12 mouse cellular contexts compared by ENCODE assay signal in genomic region chr17:45879478-45880250, GRCm38 (mm10).
A peak's percentile ranks its signal among the peaks of the same experiment; 100 is the strongest.
DNase-seq lines count a peak whose midpoint lies in the region; ATAC-seq and TF ChIP-seq lines count a peak whose summit lies in the region.
"Had no signal": no experiment of that assay in that cellular context is flagged by ENCODE, and none has a peak within 500 bp of the region (broad histone marks: within the 10 kb centered on the region; RNA-seq: fewer than 3 reads in every experiment).

No protein-coding gene starts in this region.

- TF ChIP-seq EP300 in stomach, postnatal 0 days (optimal IDR thresholded peaks at IDR 0.05): no peak

- peaks cover 21% of the 10 kb centered on the region for H3K4me1 ChIP-seq in limb, embryonic 12.5 days (replicated peaks)
- H3K4me1 ChIP-seq in limb, embryonic 10.5 days: peaks cover 44% of the 10 kb centered on the region
- no peaks in the 10 kb centered on the region for H3K4me1 ChIP-seq in stomach, embryonic 14.5 days (ENCODE audit: control insufficient read depth, insufficient read depth, low read length)
- H3K4me1 ChIP-seq in stomach, postnatal 0 days (replicated peaks; ENCODE audit: control insufficient read depth, insufficient read depth): no peaks in the 10 kb centered on the region
- H3K4me1 ChIP-seq in liver, embryonic 12.5 days: no peaks in the 10 kb centered on the region
- H3K4me1 ChIP-seq: liver, embryonic 13.5 days had no signal

- no peaks in the 10 kb centered on the region for H3K36me3 ChIP-seq in limb, embryonic 12.5 days
- no peaks in the 10 kb centered on the region for H3K36me3 ChIP-seq in limb, embryonic 10.5 days
- H3K36me3 ChIP-seq in stomach, embryonic 14.5 days (ENCODE audit: control insufficient read depth, insufficient read depth, low read length): no peaks in the 10 kb centered on the region
- no peaks in the 10 kb centered on the region for H3K36me3 ChIP-seq in stomach, postnatal 0 days (ENCODE audit: control insufficient read depth, insufficient read depth, low read length)
- no peaks in the 10 kb centered on the region for H3K36me3 ChIP-seq in liver, embryonic 12.5 days
- H3K36me3 ChIP-seq: liver, embryonic 13.5 days; neural tube, embryonic 13.5 days had no signal

- 51% methylated on average over 6 of the region's 6 CpGs for WGBS in limb, embryonic 12.5 days
- WGBS in limb, embryonic 10.5 days: 61% methylated on average over 6 of the region's 6 CpGs
- WGBS in stomach, embryonic 14.5 days: 67% methylated on average over 6 of the region's 6 CpGs
- 70% methylated on average over 6 of the region's 6 CpGs for WGBS in stomach, postnatal 0 days
- WGBS in liver, embryonic 12.5 days (ENCODE audit: insufficient replicate concordance): 64% methylated on average over 6 of the region's 6 CpGs

- no peak; the same call in 1 of the 2 replicates for ATAC-seq in limb, embryonic 12.5 days (ENCODE audit: insufficient number of reproducible peaks, insufficient read depth, low FRiP score, low TSS enrichment, low read depth)
- 0 out of 2 replicates have a peak, but pooled peaks have one; percentile 17 for ATAC-seq in stomach, embryonic 14.5 days (ENCODE audit: insufficient number of reproducible peaks, insufficient read depth, low FRiP score, low read depth)
- ATAC-seq in stomach, postnatal 0 days (ENCODE audit: low FRiP score, low TSS enrichment): no peak
- no peak for ATAC-seq in liver, embryonic 12.5 days

- peaks cover under 1% of the 10 kb centered on the region for H3K27me3 ChIP-seq in limb, embryonic 12.5 days
- peaks cover 34% of the 10 kb centered on the region for H3K27me3 ChIP-seq in limb, embryonic 10.5 days (ENCODE audit: low read depth, poor library complexity, severe bottlenecking)
- H3K27me3 ChIP-seq in stomach, embryonic 14.5 days (ENCODE audit: control insufficient read depth, insufficient read depth, low read length): no peaks in the 10 kb centered on the region
- H3K27me3 ChIP-seq in stomach, postnatal 0 days (ENCODE audit: control insufficient read depth, insufficient read depth, low read length): no peaks in the 10 kb centered on the region
- peaks cover 27% of the 10 kb centered on the region for H3K27me3 ChIP-seq in liver, embryonic 12.5 days (replicated peaks)

- TF ChIP-seq CTCF in stomach, postnatal 0 days (IDR thresholded peaks at IDR 0.05; ENCODE audit: low read depth): no peak

- no peak overlapping the region for H3K4me3 ChIP-seq in limb, embryonic 12.5 days (replicated peaks)
- no peak overlapping the region for H3K4me3 ChIP-seq in limb, embryonic 10.5 days
- no peak overlapping the region for H3K4me3 ChIP-seq in stomach, embryonic 14.5 days (ENCODE audit: low read depth, low read length)
- H3K4me3 ChIP-seq in stomach, postnatal 0 days (ENCODE audit: low read depth, low read length): no peak overlapping the region
- no peak overlapping the region for H3K4me3 ChIP-seq in liver, embryonic 12.5 days
- H3K4me3 ChIP-seq: liver, embryonic 13.5 days; neural tube, embryonic 13.5 days had no signal

- H3K4me2 ChIP-seq in limb, embryonic 12.5 days: no peak overlapping the region; the same call in 1 of the 2 replicates
- H3K4me2 ChIP-seq in stomach, embryonic 14.5 days (replicated peaks; ENCODE audit: low read depth, low read length): no peak overlapping the region
- H3K4me2 ChIP-seq in stomach, postnatal 0 days (replicated peaks; ENCODE audit: low read depth): no peak overlapping the region
- no peak overlapping the region for H3K4me2 ChIP-seq in liver, embryonic 12.5 days
- H3K4me2 ChIP-seq: liver, embryonic 13.5 days; neural tube, embryonic 13.5 days had no signal

- H3K27ac ChIP-seq in limb, embryonic 12.5 days: peak overlapping the region; percentile 62; the same call in 1 of the 2 replicates
- H3K27ac ChIP-seq in limb, embryonic 10.5 days: no peak overlapping the region
- H3K27ac ChIP-seq in stomach, embryonic 14.5 days (ENCODE audit: low read length): no peak overlapping the region
- H3K27ac ChIP-seq in stomach, postnatal 0 days (replicated peaks): no peak overlapping the region
- H3K27ac ChIP-seq in liver, embryonic 12.5 days: no peak overlapping the region
- H3K27ac ChIP-seq: liver, embryonic 13.5 days; neural tube, embryonic 13.5 days had no signal

- H3K9me3 ChIP-seq in limb, embryonic 12.5 days: peaks cover 5% of the 10 kb centered on the region; the same call in 1 of the 2 replicates
- H3K9me3 ChIP-seq in limb, embryonic 10.5 days (replicated peaks): 0 out of 2 replicates have a peak, but pooled peaks cover 2% of the 10 kb centered on the region
- H3K9me3 ChIP-seq in stomach, embryonic 14.5 days (ENCODE audit: control insufficient read depth, low read depth, low read length): peaks cover 3% of the 10 kb centered on the region; the same call in 1 of the 2 replicates
- H3K9me3 ChIP-seq in stomach, postnatal 0 days (ENCODE audit: control insufficient read depth, low read length): no peaks in the 10 kb centered on the region
- H3K9me3 ChIP-seq in liver, embryonic 12.5 days (replicated peaks): peaks cover 4% of the 10 kb centered on the region; the same call in 1 of the 2 replicates
- H3K9me3 ChIP-seq: neural tube, embryonic 13.5 days had no signal

- peak; percentile 74 for DNase-seq in adrenal gland, postnatal 14 days
- no peak for DNase-seq in adrenal gland, postnatal 4 days (ENCODE audit: low spot score in 2 of 2)
- no peak for DNase-seq in limb, embryonic 10.5 days (ENCODE audit: low spot score)
- no peak for DNase-seq in stomach, postnatal 0 days (ENCODE audit: low spot score)
- DNase-seq in cerebellum, postnatal 14 days: no peak
- DNase-seq: cerebellum, adult 11 months; liver, embryonic 13.5 days; thymus, postnatal 14 days had no signal

- H3K9ac ChIP-seq in limb, embryonic 12.5 days (replicated peaks): no peak overlapping the region
- H3K9ac ChIP-seq in stomach, embryonic 14.5 days (replicated peaks; ENCODE audit: low read depth, low read length): no peak overlapping the region
- H3K9ac ChIP-seq in stomach, postnatal 0 days (ENCODE audit: low read length): no peak overlapping the region
- H3K9ac ChIP-seq in liver, embryonic 12.5 days: no peak overlapping the region
- H3K9ac ChIP-seq: liver, embryonic 13.5 days; neural tube, embryonic 13.5 days had no signal
